Mouse (Mus musculus) left cerebral cortex, postnatal 14 days (tissue): Measurements from ENCODE around the gene Ppa2. TPM values are rescaled to one million over a fixed set of nuclear protein-coding genes. Genes with fewer than 3 reads are reported as not detected.

ENCODE experiments used
- DNase-seq, 2 experiments: peaks; one replicate each; pipeline ENCODE4 v3.0.0; 2021 to 2022; ENCODE audit warnings: low spot score in 2 of 2, mixed read lengths in 1 of 2
- intact Hi-C: fragments of 180-260 bp; cut with DNase I; formaldehyde crosslinking; loops from one replicate; pipeline ENCODE4 v1.15.1; 2025
- total RNA-seq, 2 experiments: library from RNA; stranded (reverse); gene quantifications; 2 replicates each; pipeline ENCODE4 v1.2.3; 2021

Gene Ppa2
- total RNA-seq, 2 experiments from 2014 or later = 45.8 to 50.8 TPM

DNA sequence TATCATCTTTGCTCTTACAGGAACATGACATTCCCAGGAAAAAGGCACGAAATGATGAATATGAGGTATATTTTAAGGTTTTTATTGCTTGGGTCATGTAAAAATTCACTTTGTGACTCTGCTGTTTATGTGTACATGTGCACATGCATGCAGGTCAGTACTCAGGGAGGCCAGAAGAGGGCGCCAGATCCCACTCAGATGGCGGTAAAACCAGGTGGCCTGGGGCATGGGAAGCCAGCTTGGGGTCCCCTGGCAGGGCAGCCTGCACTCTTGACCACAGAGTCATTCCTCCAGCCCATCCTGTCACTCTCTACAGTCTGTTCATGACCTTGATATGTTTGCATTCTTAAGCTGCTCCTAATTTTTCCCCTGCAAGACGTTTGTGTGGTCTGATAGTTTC is 12.6 kb downstream of the Ppa2 start:
- intact Hi-C loops = no loop called here
- no peak for DNase-seq

- intact Hi-C loops = no loop called here
- DNase-seq = no peak
Measured at GRCm38 (mm10) chr3:133325135-133325534, 15.2 kb downstream of the Ppa2 start.

GRCm38 (mm10) chr3:133328551-133328950 is 18.6 kb downstream of the Ppa2 start:
- intact Hi-C loops = no loop called here

GRCm38 (mm10) chr3:133329406-133329805 is 19.5 kb downstream of the Ppa2 start:
- intact Hi-C loops = no loop called here
- DNase-seq = no peak

More at GRCm38 (mm10) chr3:133328551-133328950, 18.6 kb downstream of the Ppa2 start:
- no peak for DNase-seq

DNA sequence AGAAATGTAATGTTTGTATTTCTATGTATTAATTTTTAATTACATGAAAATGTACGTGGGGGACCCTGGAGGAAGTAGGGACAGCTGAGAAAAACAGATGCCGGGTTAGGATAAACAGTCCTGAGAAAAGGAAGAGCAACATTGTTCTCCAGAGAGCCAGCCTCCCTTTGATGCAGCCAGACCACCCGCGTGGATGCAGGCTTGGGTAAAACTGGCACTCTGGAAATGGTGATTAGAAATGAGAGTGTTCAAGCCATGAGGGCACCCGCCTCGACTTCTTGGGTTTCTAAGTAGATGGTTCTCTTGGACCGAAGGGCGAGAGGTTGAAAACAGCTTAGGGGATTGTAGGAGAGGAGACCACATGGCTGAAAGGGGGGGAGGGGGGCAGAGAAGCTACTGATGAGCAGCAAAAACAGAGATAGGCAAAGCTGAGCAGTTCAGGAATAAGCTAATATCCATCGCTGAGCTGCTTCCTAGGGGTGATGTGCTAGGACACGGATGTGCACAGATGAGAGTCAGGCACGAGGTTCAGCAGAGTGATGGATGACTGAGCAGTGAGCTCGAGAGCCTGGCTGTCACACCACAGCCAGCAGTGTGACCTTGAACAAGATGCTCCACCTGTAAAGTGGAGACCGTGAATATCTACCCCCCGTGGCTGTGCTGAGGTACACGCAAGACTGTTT is 21.4 kb downstream of the Ppa2 start:
- DNase-seq = no peak
- intact Hi-C loops = no loop called here

DNA sequence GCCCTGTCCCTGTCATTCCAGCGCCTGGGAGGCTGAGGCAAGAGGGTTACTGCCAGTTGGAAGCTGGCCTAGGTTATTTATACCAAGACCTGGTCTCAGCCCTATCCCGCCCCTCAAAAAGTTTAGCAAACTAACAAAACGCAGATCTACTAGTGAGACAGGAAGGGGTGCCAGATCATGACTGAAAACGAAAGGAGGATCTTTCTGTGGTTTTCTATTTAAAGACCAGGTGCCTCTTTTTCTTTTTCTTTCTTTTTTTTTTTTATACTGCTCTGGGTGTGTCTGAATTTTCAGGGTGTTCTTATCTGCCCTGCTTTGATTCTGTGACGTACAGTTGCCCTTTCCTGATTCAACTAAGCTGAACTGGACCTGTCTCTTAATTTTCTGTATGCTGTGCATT is 22.4 kb downstream of the Ppa2 start:
- intact Hi-C loops = no loop called here
- DNase-seq = no peak

DNA sequence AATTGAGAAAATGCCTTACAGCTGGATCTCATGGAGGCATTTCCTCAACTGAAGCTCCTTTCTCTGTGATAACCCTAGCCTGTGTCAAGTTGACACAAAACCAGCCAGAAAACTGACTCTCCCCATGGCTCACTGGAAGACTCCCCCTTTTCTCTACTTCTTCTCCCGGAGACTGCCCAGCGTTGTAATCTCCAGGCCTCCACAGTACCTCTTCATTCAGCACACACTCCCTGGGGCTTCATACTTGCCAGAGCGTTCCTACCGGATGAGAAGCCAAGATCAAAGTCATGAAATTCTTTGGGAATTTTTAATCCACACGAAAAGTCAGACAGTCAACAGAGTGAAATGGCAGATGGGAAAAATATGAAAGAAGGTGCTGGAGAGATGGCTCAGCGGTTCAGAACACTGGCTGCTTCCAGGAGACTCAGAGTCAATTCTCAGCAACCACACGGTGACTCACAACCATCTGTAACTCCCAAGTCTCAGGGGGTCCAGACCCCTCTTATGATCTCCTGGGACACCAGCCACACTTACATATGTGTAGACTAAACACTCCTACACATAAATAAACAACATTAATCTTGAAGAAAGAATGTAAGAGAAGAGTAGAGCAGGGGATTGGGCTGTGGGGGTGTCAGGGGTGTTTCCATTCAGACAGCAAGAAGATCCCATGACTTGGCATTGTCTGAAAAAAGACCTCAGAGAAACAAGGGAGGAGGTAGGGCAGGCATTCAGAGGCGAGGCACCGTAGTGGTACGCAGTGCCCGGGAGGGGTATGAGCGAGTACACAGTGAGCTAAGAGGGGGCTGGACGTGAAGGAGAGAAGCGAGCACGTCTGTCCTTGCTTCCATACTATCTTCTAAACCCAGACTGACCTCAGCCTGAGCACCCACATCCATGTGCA is 23.6 kb downstream of the Ppa2 start:
- intact Hi-C loops = no loop called here
- DNase-seq = no peak

DNA sequence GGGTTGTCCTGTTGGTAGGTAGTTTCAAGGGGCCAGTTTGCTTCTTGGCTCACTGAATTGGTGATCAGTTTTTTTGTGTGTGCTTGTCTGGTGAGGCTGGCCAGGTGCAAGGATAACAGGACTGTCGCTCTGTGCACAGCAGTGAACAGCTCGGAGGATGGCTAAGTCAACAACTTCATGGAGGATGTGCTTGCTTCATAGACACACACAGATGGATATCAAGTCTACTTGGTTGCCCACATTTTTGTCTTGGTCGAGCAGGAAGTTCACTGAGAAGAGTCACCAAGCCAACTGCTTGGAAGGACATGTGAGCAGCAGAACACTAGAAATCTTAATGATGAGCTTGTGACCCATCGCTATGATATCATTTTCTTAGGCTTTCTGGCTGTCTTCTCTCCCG is 24.8 kb downstream of the Ppa2 start:
- intact Hi-C loops = no loop called here
- no peak for DNase-seq

DNA sequence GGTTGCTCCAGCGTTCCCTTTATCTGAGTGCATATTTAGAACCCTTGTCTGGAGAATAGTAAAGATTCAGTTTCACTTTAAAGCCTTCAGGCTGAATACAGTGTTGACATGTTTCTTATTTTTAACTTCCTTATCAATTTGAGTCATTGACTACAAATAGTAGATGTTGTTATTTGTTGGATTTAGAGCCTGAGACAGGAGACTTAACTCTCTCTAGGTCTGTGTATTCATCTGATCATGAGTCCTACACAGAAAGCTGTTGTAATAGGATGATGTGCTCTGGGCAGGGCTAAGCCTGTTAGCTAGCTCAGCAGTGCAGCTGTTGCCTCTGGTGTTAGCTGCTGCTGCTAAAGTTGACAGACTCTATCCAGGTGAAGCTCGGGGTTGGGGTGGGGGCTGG is 25.3 kb downstream of the Ppa2 start:
- DNase-seq = no peak
- intact Hi-C loops = no loop called here

DNA sequence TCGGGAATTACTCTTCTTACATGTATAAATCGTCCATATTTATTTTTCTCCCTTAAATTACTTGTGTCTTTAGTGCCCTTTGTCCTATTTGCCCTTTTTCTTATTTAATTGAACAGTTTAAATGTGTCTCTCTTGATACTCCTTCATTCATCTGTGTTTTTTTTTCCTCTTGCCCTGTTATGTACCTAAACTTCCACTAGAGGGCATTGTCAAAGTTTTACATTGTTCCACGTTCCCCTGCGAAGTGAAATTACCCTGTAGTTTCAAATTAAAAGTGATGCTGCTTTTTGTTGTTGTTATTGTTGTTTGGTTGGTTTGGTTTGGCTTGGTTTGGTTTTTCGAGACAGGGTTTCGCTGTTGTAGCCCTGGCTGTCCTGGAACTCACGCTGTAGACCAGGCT is 26.5 kb downstream of the Ppa2 start:
- intact Hi-C loops = no loop called here
- no peak for DNase-seq

GRCm38 (mm10) chr3:133338851-133339356 is 29.0 kb downstream of the Ppa2 start:
- intact Hi-C loops = no loop called here

GRCm38 (mm10) chr3:133339411-133339823 is 29.5 kb downstream of the Ppa2 start:
- peak; percentile 31 to 40 for DNase-seq
- intact Hi-C loops = no loop called here

More at GRCm38 (mm10) chr3:133338851-133339356, 29.0 kb downstream of the Ppa2 start:
- DNase-seq = peak; percentile 64 to 79

- intact Hi-C loops = no loop called here
- DNase-seq = no peak
Measured at GRCm38 (mm10) chr3:133341106-133341505, 31.2 kb downstream of the Ppa2 start.

DNA sequence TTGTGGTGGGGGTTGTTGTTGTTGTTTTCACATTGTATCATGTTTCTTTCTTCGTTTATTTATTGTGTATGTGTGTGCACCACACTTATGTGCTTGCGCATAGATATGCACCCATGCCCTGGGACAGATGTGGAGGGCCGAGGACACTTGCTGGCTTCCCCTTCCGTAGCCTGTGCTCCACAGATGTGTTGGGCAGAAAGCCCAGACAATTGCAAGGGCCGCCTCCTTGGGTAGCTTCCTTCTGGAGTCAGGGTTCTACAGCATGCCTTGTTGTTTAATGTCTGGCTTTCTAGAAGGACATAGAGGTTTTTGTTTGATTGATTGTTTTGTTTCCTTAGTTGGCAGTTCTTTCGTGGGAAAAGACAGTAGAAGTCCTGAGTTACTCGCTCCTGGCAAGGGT is 37.6 kb downstream of the Ppa2 start:
- DNase-seq = no peak
- intact Hi-C loops = no loop called here

GRCm38 (mm10) chr3:133348847-133349246 is 38.9 kb downstream of the Ppa2 start:
- intact Hi-C loops = no loop called here
- no peak for DNase-seq

DNA sequence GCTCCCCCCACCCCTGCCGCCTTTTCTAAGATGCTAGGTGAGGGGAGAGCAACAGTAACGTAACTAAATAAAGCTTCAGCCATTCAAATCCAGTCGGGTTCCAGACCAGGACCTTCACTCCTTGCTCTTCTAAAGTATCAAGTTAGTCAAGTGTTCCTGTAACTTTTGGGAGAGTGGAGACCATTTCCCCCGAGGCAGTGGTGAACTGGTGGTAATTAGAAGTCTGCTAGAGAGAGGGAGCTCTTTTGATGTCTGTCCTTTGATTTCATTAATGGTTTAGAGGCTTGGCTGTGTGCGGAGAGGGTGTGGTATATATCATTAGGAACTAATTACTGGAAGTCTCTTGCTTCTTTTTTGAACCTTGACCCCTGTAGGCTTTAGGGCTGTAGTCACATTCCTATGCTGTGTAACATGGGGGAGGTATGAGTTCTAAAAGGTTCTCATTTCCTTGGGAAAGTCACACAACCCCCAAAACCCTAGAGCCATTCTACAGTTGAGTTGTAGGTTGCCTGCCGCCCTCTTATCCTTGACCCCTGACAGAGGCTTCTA is 47.6 kb downstream of the Ppa2 start:
- no peak for DNase-seq
- intact Hi-C loops = no loop called here

DNA sequence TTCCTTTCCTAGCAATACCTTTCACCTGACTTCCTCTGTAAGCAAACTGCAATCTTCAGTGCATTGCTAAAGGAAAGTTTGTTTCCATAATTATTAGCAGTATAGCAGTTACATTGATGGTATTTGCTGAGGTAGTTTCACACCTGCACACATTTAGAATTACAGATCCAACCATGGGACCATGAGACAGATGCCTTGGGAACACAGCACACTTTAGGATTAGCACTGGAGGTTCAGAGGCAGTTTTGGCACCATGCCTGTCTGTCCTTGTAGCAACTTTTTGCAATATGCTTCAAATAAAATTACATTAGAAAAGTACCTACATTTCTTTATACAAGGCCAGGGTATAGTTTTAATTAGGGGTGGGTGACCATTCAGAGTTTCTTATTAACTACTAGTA is 48.1 kb downstream of the Ppa2 start:
- intact Hi-C loops = no loop called here
- peak in 1 of 2 experiments; percentile 36 for DNase-seq

- intact Hi-C loops = no loop called here
Measured at GRCm38 (mm10) chr3:133361406-133361805, 51.5 kb downstream of the Ppa2 start.

DNA sequence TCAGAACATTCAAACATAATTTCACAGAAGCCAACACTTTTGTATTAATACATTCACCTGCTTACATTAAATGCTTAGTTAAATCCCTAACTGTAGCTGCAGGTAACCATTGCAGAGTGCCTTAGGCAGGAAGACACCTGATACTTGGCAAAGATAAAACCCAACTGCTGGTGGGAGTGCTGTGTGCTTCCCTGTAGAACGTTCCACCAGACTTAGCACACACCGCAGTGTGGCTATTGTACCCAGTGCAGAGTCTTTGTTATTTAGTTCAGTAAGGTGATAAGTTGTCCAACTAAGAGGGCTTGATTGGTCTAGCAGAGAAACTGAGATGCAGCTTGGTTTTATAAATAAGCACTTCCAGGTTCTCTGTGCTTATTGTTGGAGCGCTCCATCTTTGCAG is 54.2 kb downstream of the Ppa2 start:
- no peak for DNase-seq
- intact Hi-C loops = no loop called here

More at GRCm38 (mm10) chr3:133361406-133361805, 51.5 kb downstream of the Ppa2 start:
- no peak for DNase-seq

DNA sequence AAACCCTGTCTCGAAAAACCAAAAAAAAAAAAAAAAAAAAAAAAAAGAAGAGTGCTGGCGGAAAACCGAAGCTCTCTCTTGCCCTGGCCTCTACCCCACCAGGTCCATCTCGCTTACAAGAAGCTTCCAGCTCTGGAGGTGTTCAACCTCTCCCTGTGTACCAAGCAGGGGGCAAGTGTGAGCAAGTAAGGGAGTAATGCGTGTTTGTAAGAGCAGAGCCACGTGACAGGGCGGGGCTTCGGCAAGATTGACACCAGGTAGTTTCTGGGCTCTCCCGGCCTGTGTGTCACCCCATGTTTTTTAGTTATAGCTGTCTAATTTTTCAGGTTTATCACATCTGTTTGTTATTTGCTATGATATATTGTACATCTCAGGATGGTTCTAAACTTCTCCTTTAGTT is 56.2 kb downstream of the Ppa2 start:
- no peak for DNase-seq
- intact Hi-C loops = no loop called here
